Mouse (Mus musculus) cerebellum, postnatal 36 days (tissue): ENCODE measurements at regions not wholly inside any gene's neighbourhood (a gene's known extent, or its start where the extent isn't known, plus 50 kb on each side); places are given as distances from the start of the nearest gene placed in this dataset.

Source experiments
- DNase-seq, 2 experiments: peaks; one replicate each; pipeline ENCODE4 v3.0.0; 2021 to 2022; ENCODE audit warnings: mixed read lengths in 2 of 2

DNA sequence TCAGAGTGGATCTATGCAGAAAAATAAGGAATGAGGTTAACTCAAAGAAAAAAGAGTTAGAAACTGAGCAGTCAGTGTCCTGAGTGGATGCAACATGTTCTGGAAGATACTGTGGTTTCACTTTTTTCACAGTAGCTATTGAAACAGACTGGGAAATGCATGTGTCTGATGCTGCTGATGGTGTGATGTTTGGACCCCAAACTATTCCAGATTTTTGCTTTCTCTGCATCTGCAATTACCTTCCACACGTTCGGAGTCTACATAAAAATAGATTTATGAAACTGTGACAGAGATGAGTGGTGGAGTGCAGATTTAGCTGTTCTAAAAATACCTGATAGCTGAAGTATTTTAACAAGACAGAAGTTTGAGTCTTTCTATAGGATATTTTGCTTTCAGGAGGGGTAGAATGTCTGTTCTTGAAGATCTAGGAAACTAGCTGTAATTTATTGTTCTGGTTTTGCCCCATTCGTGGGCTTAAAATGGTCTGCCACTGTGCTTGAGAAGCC is 545.3 kb downstream of the Stim2 start:
- no peak for DNase-seq

DNA sequence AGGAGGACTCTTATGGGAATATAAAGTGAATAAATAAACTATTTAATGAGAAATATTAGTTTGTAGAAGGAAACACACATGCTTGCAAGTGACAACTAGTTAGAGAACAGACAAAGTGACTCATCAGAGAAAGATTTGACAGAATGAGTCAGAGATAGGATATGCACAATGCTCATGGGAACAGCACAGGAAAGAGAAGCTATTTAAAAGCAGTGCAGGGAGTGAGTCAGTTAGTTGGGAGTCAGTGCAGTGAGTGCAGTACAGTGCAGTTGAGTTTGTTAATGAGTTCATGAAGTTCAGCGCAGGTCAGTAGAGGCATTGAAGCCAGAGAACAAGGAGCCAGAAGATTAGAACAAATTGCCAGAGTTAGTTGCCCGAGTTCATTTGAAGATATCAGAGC is 580.2 kb downstream of the Stim2 start:
- DNase-seq = no peak

DNA sequence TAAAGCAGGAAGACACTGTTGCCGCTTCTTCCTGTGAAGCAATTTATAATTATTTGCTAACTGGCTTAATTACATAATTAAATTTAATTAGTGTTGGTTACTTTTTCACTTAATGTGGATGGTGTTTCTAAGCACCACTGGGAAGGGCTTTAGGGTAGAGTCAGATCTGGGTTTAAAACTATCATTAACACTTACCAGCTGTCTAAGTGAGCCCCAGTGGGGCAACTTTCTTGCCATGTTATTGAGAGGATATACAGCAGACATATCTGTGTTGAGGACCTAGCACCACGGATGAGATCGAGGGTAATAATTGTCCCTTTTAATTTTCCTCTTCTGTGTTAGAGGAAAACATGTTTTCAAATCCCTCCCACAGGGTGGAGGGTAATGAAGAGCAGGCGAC is 581.2 kb downstream of the Stim2 start:
- no peak for DNase-seq

DNA sequence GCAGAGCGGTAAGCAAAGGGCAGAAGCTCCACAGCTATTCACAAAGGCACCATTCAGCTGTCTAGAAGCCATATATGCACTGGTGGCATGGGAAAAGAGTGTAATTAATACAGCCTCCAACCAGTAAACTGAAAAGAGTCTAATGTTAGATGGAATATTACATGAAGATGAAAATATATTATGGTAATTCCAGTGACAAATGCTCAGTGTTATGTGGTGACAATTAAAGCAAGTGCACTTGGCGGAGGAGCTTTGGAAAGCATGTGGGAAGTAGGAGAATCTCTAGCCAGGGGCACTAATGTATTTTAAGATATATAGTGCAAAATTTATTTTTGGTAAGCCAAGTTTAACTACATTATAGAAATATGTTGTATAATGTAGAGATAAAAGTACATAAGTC is 583.9 kb downstream of the Stim2 start:
- DNase-seq = no peak

DNA sequence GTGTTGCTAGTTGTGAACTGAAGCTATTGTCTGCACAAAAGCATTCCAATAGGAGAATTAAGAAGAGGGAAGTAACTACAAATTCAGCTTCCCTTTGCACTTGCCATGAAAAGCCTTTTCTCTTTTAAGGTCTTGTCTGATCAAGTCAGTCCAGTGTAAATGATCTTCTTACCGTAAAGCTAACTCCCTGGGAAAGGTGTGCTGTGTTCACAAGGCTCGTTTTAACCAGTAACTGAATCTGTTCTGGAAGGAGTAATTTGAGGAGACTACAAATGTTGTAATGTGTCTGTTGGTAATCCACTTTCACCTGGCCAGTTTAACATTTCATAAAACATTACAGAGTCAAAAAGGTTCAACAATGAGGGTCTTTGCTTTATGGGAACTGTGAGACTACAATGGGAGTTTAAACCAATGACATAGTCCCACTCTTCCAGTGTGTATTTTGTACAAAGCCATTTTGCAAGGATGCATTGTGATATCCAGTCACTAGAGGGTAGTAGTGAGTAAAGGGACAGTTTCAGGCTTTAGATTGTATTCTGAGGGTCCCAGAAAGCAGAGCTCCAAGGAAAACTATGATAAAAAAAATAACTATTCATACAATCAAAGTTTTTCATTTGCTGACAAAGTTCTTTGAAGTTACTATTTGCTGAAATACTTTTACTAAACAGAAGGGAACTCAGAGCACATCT is 590.2 kb downstream of the Stim2 start:
- no peak for DNase-seq

DNA sequence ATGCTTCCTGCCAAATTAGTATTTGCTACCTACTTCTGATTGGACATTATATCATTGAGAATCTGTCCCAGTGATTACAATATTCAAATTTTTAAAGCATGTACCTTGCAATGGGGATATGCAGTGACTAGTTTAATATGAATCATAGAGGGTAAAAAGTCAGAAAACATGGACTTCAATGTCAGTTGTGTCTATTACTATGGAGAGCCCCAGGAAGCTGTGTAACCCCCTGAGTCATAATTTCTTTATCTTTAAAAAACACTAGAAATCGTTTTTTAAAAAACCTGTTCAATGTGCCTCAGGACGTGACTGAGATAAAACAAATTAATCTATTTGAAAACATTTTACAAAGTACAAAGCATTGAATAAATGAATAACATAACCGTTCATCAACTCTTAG is 612.7 kb downstream of the Stim2 start:
- DNase-seq = no peak

DNA sequence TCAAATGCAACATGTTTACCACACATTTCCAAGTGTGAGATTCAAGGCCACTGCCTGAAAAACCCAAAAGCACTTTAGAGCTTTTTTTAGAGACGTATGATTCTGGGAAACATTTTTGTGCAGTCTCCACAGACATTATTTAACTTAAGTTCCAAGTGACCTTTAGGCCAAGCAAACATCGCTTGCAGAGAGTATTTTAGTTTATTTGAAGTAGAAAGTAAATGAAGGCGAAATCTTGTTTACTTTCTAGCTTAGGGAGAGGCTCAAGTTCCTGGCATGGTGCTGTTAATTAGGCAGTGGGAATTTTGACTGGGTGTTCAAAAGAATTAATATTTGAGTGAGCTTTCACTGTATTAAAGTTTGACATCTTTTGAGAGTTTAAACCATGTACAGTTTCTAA is 624.4 kb downstream of the Stim2 start:
- DNase-seq = no peak

DNA sequence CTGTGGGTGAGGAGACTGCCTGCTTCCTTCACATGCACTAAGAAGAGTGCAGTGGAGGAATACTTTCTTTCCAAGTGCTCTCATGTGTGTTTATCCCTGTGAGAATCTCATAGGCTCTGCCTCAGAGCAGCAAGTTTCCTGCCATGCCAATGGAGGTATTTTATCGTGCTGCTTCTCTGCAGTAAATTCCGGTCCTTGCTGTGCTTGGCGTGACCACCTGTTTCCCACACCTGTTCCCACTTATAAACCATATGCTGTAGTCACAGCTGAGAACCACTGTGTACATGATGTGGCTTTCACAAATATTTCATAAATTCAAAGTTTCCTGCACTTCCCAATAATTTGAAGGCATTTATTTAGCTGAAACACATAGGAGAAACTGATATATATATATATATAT is 634.0 kb downstream of the Stim2 start:
- DNase-seq = peak; percentile 26 to 34
